Mouse (Mus musculus) olfactory bulb, adult 2 months (tissue): ENCODE results near the gene Skp2.
"Not testable (repeated sequence)": the region's sequence is repeated elsewhere in the genome, so short reads cannot be mapped to it uniquely, and the experiment has no call there.

Source experiments
- CTCF ChIP-seq: fragments of 200-500 bp; IDR thresholded peaks from 2 replicates; pipeline ENCODE4 v1.5.1; 2012; ENCODE audit warnings: low read depth, mild to moderate bottlenecking, low read length, moderate library complexity; ENCODE audit not compliant: insufficient read depth
- POLR2A ChIP-seq: fragments of 200-500 bp; IDR thresholded peaks from 2 replicates; pipeline ENCODE4 v1.6.1; 2012; ENCODE audit warnings: mild to moderate bottlenecking, low read depth, low read length, moderate library complexity; ENCODE audit not compliant: insufficient read depth

DNA sequence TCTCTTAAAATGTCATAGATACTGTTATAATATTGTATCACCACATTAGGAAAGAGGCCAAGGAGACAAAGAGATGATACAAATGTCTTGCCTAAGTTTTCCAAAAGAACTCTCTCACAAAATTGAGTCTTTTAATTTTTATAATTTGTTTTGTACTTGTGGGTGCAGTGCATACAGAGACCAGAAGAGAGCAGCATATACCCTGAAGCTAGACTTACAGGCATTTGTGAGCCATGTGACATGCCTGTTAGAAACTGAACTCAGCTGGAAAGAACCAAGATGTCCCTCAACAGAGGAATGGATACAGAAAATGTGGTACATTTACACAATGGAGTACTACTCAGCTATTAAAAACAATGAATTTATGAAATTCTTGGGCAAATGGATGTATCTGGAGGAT, 37.5 kb upstream of the Skp2 start:
- TF ChIP-seq POLR2A, CTCF: not testable (repeated sequence)
